Mouse (Mus musculus) MEL (cell line): Measurements from ENCODE around the gene Ino80b. TPM values are rescaled to one million over a fixed set of nuclear protein-coding genes. Genes with fewer than 3 reads are reported as not detected.

Experiments used
- DNase-seq: peaks from one replicate; pipeline ENCODE4 v3.0.0; 2011; ENCODE audit warnings: low read depth, low spot score
- H3K27ac ChIP-seq: 2 replicates; pipeline ENCODE4 v1.5.1; 2012; ENCODE audit warnings: low read depth, mild to moderate bottlenecking, control low read depth, low read length, moderate library complexity; ENCODE audit not compliant: control insufficient read depth
- H3K27me3 ChIP-seq, 2 experiments: fragments of 150-350 bp in 1 of 2; sonication (generic) in 1 of 2; 2 replicates each; pipeline ENCODE4 v1.6.1; 2012; ENCODE audit warnings: low read length in 2 of 2, mild to moderate bottlenecking in 2 of 2, improper control_type of control experiment in 1 of 2, moderate library complexity in 1 of 2; ENCODE audit not compliant: insufficient read depth in 2 of 2, control insufficient read depth in 1 of 2
- H3K36me3 ChIP-seq, 2 experiments: 2 replicates each; pipeline ENCODE4 v1.6.1; 2012 to 2014; ENCODE audit warnings: low read length in 2 of 2, improper control_type of control experiment in 1 of 2, inconsistent platforms in 1 of 2, mild to moderate bottlenecking in 1 of 2; ENCODE audit not compliant: insufficient read depth in 2 of 2, control insufficient read depth in 1 of 2
- H3K4me1 ChIP-seq, 2 experiments: fragments of 150-350 bp in 1 of 2; sonication (generic) in 1 of 2; 2 replicates each; pipeline ENCODE4 v1.6.1; 2012; ENCODE audit warnings: low read length in 2 of 2, improper control_type of control experiment in 1 of 2, mild to moderate bottlenecking in 1 of 2; ENCODE audit not compliant: insufficient read depth in 2 of 2, control insufficient read depth in 1 of 2
- H3K4me3 ChIP-seq, 2 experiments: fragments of 150-350 bp in 1 of 2; sonication (generic) in 1 of 2; 2 replicates each; pipeline ENCODE4 v1.5.1; 2012; ENCODE audit warnings: low read depth in 2 of 2, low read length in 2 of 2, mild to moderate bottlenecking in 2 of 2, moderate library complexity in 2 of 2, control low read depth in 1 of 2, improper control_type of control experiment in 1 of 2; ENCODE audit not compliant: control insufficient read depth in 1 of 2, insufficient read depth in 1 of 2
- H3K79me2 ChIP-seq: 2 replicates; pipeline ENCODE4 v1.6.1; 2012; ENCODE audit warnings: mild to moderate bottlenecking, low read length, moderate library complexity; ENCODE audit not compliant: control insufficient read depth, poor library complexity, insufficient read depth
- H3K9ac ChIP-seq: 2 replicates; pipeline ENCODE4 v1.6.1; 2012; ENCODE audit warnings: low read depth, mild to moderate bottlenecking, control low read depth, low read length, moderate library complexity; ENCODE audit not compliant: control insufficient read depth, poor library complexity, severe bottlenecking
- H3K9me3 ChIP-seq: fragments of 150-350 bp; sonication (generic); replicated peaks from 2 replicates; pipeline ENCODE4 v1.6.1; 2012; ENCODE audit warnings: mild to moderate bottlenecking, low read length, improper control_type of control experiment, moderate library complexity; ENCODE audit not compliant: insufficient read depth
- BHLHE40 ChIP-seq: IDR thresholded peaks from 2 replicates; pipeline ENCODE4 v1.6.1; 2012; ENCODE audit warnings: low read depth, mild to moderate bottlenecking, inconsistent platforms, low read length, improper control_type of control experiment, borderline replicate concordance
- CHD1 ChIP-seq: IDR thresholded peaks from 2 replicates; pipeline ENCODE4 v1.6.1; 2012; ENCODE audit warnings: low read depth, mild to moderate bottlenecking, inconsistent platforms, low read length, improper control_type of control experiment
- CHD2 ChIP-seq: IDR thresholded peaks from 2 replicates; pipeline ENCODE4 v1.6.1; 2011; ENCODE audit warnings: low read length, improper control_type of control experiment
- CTCF ChIP-seq, 3 experiments: IDR thresholded peaks in 2 of 3; conservative IDR thresholded peaks in 1 of 3; 2 replicates each; pipeline ENCODE4 v1.5.1; 2011 to 2012; ENCODE audit warnings: low read length in 3 of 3, low read depth in 2 of 3, mild to moderate bottlenecking in 2 of 3, improper control_type of control experiment in 1 of 3, inconsistent platforms in 1 of 3, mixed read lengths in 1 of 3, moderate library complexity in 1 of 3; ENCODE audit not compliant: control insufficient read depth in 1 of 3, insufficient read depth in 1 of 3, poor library complexity in 1 of 3, severe bottlenecking in 1 of 3
- ELF1 ChIP-seq: IDR thresholded peaks from 2 replicates; pipeline ENCODE4 v1.6.1; 2014; ENCODE audit warnings: low read depth, mild to moderate bottlenecking, inconsistent platforms, low read length, improper control_type of control experiment, moderate library complexity
- GABPA ChIP-seq: IDR thresholded peaks from 2 replicates; pipeline ENCODE4 v1.6.1; 2012; ENCODE audit warnings: low read depth, mild to moderate bottlenecking, inconsistent platforms, low read length, improper control_type of control experiment, moderate library complexity
- GATA1 ChIP-seq: IDR thresholded peaks from 2 replicates; pipeline ENCODE4 v1.6.1; 2011; ENCODE audit warnings: low read depth, low read length, improper control_type of control experiment
- HCFC1 ChIP-seq: IDR thresholded peaks from 2 replicates; pipeline ENCODE4 v1.6.1; 2012; ENCODE audit warnings: low read depth, mild to moderate bottlenecking, inconsistent platforms, low read length, improper control_type of control experiment, moderate library complexity
- JUND ChIP-seq: IDR thresholded peaks from 2 replicates; pipeline ENCODE4 v1.6.1; 2011; ENCODE audit warnings: low read depth, mild to moderate bottlenecking, improper control_type of control experiment, low read length
- KAT2A ChIP-seq: conservative IDR thresholded peaks from 2 replicates; pipeline ENCODE4 v1.6.1; 2012; ENCODE audit warnings: low read depth, low read length, improper control_type of control experiment, inconsistent platforms
- MAFK ChIP-seq: IDR thresholded peaks from 2 replicates; pipeline ENCODE4 v1.6.1; 2011; ENCODE audit warnings: low read depth, mild to moderate bottlenecking, low read length, improper control_type of control experiment, borderline replicate concordance
- MAX ChIP-seq: IDR thresholded peaks from 2 replicates; pipeline ENCODE4 v1.6.1; 2011; ENCODE audit warnings: low read length, improper control_type of control experiment
- MAZ ChIP-seq: IDR thresholded peaks from 2 replicates; pipeline ENCODE4 v1.6.1; 2012; ENCODE audit warnings: low read depth, mild to moderate bottlenecking, inconsistent platforms, low read length, improper control_type of control experiment
- MXI1 ChIP-seq: IDR thresholded peaks from 2 replicates; pipeline ENCODE4 v1.6.1; 2011; ENCODE audit warnings: mild to moderate bottlenecking, low read depth, low read length, improper control_type of control experiment
- POLR2A ChIP-seq, 2 experiments: IDR thresholded peaks; 2 replicates each; pipeline ENCODE4 v1.6.1; 2011 to 2012; ENCODE audit warnings: low read length in 2 of 2, mild to moderate bottlenecking in 2 of 2, control low read depth in 1 of 2, improper control_type of control experiment in 1 of 2, low read depth in 1 of 2, moderate library complexity in 1 of 2; ENCODE audit not compliant: control insufficient read depth in 1 of 2, insufficient read depth in 1 of 2, poor library complexity in 1 of 2
- POLR2AphosphoS2 ChIP-seq: IDR thresholded peaks from 2 replicates; pipeline ENCODE4 v1.6.1; 2011; ENCODE audit warnings: low read length, improper control_type of control experiment
- SIN3A ChIP-seq: IDR thresholded peaks from 2 replicates; pipeline ENCODE4 v1.6.1; 2012; ENCODE audit warnings: low read length, improper control_type of control experiment, inconsistent platforms
- TAL1 ChIP-seq: IDR thresholded peaks from 2 replicates; pipeline ENCODE4 v1.6.1; 2012; ENCODE audit warnings: mild to moderate bottlenecking, inconsistent platforms, low read length, moderate library complexity, mixed read lengths
- TCF12 ChIP-seq: IDR thresholded peaks from 2 replicates; pipeline ENCODE4 v1.6.1; 2014; ENCODE audit warnings: low read depth, mild to moderate bottlenecking, inconsistent platforms, low read length, improper control_type of control experiment, moderate library complexity
- USF2 ChIP-seq, 2 experiments: IDR thresholded peaks; 2 replicates each; pipeline ENCODE4 v1.6.1; 2011 to 2012; ENCODE audit warnings: improper control_type of control experiment in 2 of 2, low read length in 2 of 2, borderline replicate concordance in 1 of 2, inconsistent platforms in 1 of 2, low read depth in 1 of 2, mild to moderate bottlenecking in 1 of 2; ENCODE audit not compliant: insufficient read depth in 1 of 2
- ZKSCAN1 ChIP-seq: IDR thresholded peaks from 2 replicates; pipeline ENCODE4 v1.6.1; 2012; ENCODE audit warnings: low read depth, mild to moderate bottlenecking, inconsistent platforms, low read length, improper control_type of control experiment, moderate library complexity
- ZNF384 ChIP-seq: IDR thresholded peaks from 2 replicates; pipeline ENCODE4 v1.6.1; 2012; ENCODE audit warnings: low read depth, mild to moderate bottlenecking, inconsistent platforms, low read length, improper control_type of control experiment
- polyA plus RNA-seq, 2 experiments: library from polyadenylated mRNA; stranded (reverse) in 1 of 2; unstranded in 1 of 2; fragments of >175 nt in 1 of 2; fragments of >200 nt in 1 of 2; gene quantifications; 2 replicates each; pipeline versions ENCODE4 v1.2.1 to v1.2.4; 2012; ENCODE audit warnings: low replicate concordance in 2 of 2, low read depth in 1 of 2; ENCODE audit not compliant: insufficient read length in 2 of 2, insufficient read depth in 1 of 2, missing spikeins in 1 of 2
- total RNA-seq: library from RNA; depleted of rRNA; stranded (reverse); fragments of 300-350 nt; gene quantifications from 2 replicates; pipeline ENCODE4 v1.2.3, GENCODE M21; 2012

The Ino80b gene
- total and polyA plus RNA-seq, 3 experiments = 30.6 to 40.9 TPM; not detected in 1

DNA sequence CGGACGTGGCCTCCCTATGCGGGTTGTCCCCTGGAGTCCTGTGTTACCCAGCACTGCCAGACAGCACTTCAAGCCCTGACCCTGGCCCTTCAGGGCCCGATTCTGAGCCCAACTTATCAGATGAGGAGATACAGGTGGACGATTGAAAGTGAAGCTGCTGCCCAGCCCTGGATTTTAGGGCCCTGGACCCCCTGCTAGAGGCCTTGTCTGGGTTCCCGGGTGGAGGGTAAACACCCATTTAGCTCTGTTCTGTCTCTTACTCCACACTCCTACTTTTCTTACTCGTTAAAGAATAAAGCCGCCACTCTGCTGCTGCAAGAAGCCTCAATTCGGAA lies 37.3 kb downstream of the Ino80b start:
- DNase-seq = no peak
- H3K36me3 ChIP-seq = no peaks in the 10 kb centered on the region
- no peak overlapping the region for H3K4me3 ChIP-seq
- H3K27ac ChIP-seq = no peak overlapping the region
- no peaks in the 10 kb centered on the region for H3K9me3 ChIP-seq
- TF ChIP-seq POLR2A (IDR thresholded peaks at IDR 0.05; ENCODE audit: control insufficient read depth in 1 of 2, insufficient read depth in 1 of 2, low read depth in 1 of 2, low read length in 2 of 2, poor library complexity in 1 of 2) (no peak), ZKSCAN1 (no peak), CHD1 (no peak), GABPA (no peak), MAFK (no peak), GATA1 (no peak), ZNF384 (no peak)
- H3K4me1 ChIP-seq = no peaks in the 10 kb centered on the region
- H3K27me3 ChIP-seq = peaks cover 2 to 4% of the 10 kb centered on the region in 2 experiments; a peak in 2 of 4 replicates
- H3K79me2 ChIP-seq = no peaks in the 10 kb centered on the region
- H3K9ac ChIP-seq = no peak overlapping the region

DNA sequence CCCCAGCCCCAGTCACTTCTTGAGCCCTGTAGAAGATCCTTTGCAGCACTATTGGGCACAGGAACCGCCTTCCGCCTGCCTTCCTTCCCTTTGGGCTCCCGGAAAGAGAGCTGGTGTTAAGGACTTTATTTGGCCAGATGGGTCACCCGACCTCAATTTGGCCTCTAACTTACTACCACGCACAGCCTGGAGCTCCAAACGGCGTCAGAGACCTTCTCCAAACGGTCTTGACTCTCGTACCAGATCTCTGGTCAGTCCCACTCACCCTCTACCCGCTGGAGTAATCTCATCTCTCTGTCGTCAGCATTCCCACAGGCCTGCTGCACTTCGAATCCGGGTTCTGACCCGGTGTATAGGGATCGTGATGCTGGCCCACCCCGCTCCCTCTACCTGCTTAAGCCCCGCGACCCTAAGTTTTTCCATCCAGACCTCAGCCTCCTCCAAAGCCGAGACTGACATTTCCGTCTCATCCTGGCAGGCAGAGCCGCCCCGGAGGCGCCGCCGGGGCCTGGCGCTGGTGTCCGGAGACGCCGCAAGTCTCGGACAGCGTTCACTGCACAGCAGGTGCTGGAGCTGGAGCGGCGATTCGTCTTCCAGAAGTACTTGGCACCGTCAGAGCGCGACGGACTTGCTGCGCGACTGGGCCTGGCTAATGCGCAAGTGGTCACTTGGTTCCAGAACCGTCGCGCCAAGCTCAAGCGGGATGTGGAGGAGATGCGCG lies 37.9 kb downstream of the Ino80b start:
- no peak overlapping the region for H3K4me3 ChIP-seq
- H3K4me1 ChIP-seq = no peaks in the 10 kb centered on the region
- TF ChIP-seq MAZ (no peak), CTCF (IDR thresholded peaks at IDR 0.05 in 2 of 3, conservative IDR thresholded peaks at IDR 0.05 in 1 of 3; ENCODE audit: control insufficient read depth in 1 of 3, insufficient read depth in 1 of 3, low read depth in 2 of 3, low read length in 3 of 3, poor library complexity in 1 of 3, severe bottlenecking in 1 of 3) (no peak), SIN3A (no peak), CHD2 (no peak), TAL1 (no peak), JUND (no peak), MXI1 (no peak), HCFC1 (no peak), GATA1 (no peak), BHLHE40 (no peak), USF2 (IDR thresholded peaks at IDR 0.05; ENCODE audit: borderline replicate concordance in 1 of 2, insufficient read depth in 1 of 2, low read depth in 1 of 2, low read length in 2 of 2) (no peak), KAT2A (no peak), POLR2AphosphoS2 (no peak), MAFK (no peak), MAX (no peak), GABPA (no peak), TCF12 (no peak), ELF1 (no peak)
- no peaks in the 10 kb centered on the region for H3K36me3 ChIP-seq
- H3K27me3 ChIP-seq = peaks cover 2 to 4% of the 10 kb centered on the region in 2 experiments; a peak in 2 of 4 replicates
- no peaks in the 10 kb centered on the region for H3K9me3 ChIP-seq
- H3K9ac ChIP-seq = no peak overlapping the region
- H3K27ac ChIP-seq = no peak overlapping the region
- H3K79me2 ChIP-seq = no peaks in the 10 kb centered on the region
- no peak for DNase-seq
